Mouse (Mus musculus) intestine, postnatal 0 days (tissue): Measurements from ENCODE around the gene Erg28. TPM values are rescaled to one million over a fixed set of nuclear protein-coding genes. Genes with fewer than 3 reads are reported as not detected.

Experiments
- ATAC-seq: fragments of 200-750 bp; cut with Nextera tagmentation; 2 replicates; pipeline ENCODE4 v1.8.0; 2017; ENCODE audit warnings: mild to moderate bottlenecking, moderate TSS enrichment, moderate library complexity
- H3K27ac ChIP-seq: fragments of 300-500 bp; sonication (generic); 2 replicates; pipeline ENCODE4 v1.5.1; 2014; ENCODE audit warnings: mild to moderate bottlenecking, low read depth, low read length, moderate library complexity
- H3K27me3 ChIP-seq: fragments of 300-500 bp; sonication (generic); replicated peaks from 2 replicates; pipeline ENCODE4 v1.6.1; 2014; ENCODE audit warnings: low read length, mixed read lengths; ENCODE audit not compliant: control insufficient read depth, insufficient read depth
- H3K36me3 ChIP-seq: fragments of 300-500 bp; sonication (generic); 2 replicates; pipeline ENCODE4 v1.6.1; 2014; ENCODE audit warnings: mild to moderate bottlenecking, moderate library complexity; ENCODE audit not compliant: control insufficient read depth, insufficient read depth
- H3K4me1 ChIP-seq: fragments of 300-500 bp; sonication (generic); replicated peaks from 2 replicates; pipeline ENCODE4 v1.6.1; 2014; ENCODE audit warnings: antibody characterized with exemption, low read length, mixed read lengths; ENCODE audit not compliant: control insufficient read depth, insufficient read depth
- H3K4me2 ChIP-seq: fragments of 300-500 bp; sonication (generic); replicated peaks from 2 replicates; pipeline ENCODE4 v1.6.1; 2014; ENCODE audit warnings: low read depth, mild to moderate bottlenecking, moderate library complexity
- H3K4me3 ChIP-seq: fragments of 300-500 bp; sonication (generic); 2 replicates; pipeline ENCODE4 v1.5.1; 2014; ENCODE audit warnings: low read depth, low read length
- H3K9ac ChIP-seq: fragments of 300-500 bp; sonication (generic); 2 replicates; pipeline ENCODE4 v1.6.1; 2014; ENCODE audit warnings: mild to moderate bottlenecking, low read depth, low read length
- H3K9me3 ChIP-seq: fragments of 300-500 bp; sonication (generic); 2 replicates; pipeline ENCODE4 v1.6.1; 2016; ENCODE audit warnings: mixed run types; ENCODE audit not compliant: control insufficient read depth
- CTCF ChIP-seq: sonication (generic); IDR thresholded peaks from 2 replicates; pipeline ENCODE4 v1.5.1; 2016; ENCODE audit warnings: low read depth, mild to moderate bottlenecking, control low read depth, antibody characterized with exemption, moderate library complexity
- WGBS: fragments of 180-500 bp; shearing (Covaris S2); extraction: QIAGEN DNeasy Blood & Tissue Kit; methylation state at CpG from one replicate; pipeline ENCODE4 v1.1.7; 2014; 5-methylcytosine and 5-hydroxymethylcytosine counted together
- polyA plus RNA-seq: library from polyadenylated mRNA; unstranded; fragments of >200 nt; fragmentation: Nextera tagmentation; extraction: Ambion mirVana; gene quantifications from 2 replicates; pipeline ENCODE4 v1.2.1, GENCODE M21; 2015

Erg28 gene
- polyA plus RNA-seq, result 114 and 116 TPM in 2 replicates

DNA sequence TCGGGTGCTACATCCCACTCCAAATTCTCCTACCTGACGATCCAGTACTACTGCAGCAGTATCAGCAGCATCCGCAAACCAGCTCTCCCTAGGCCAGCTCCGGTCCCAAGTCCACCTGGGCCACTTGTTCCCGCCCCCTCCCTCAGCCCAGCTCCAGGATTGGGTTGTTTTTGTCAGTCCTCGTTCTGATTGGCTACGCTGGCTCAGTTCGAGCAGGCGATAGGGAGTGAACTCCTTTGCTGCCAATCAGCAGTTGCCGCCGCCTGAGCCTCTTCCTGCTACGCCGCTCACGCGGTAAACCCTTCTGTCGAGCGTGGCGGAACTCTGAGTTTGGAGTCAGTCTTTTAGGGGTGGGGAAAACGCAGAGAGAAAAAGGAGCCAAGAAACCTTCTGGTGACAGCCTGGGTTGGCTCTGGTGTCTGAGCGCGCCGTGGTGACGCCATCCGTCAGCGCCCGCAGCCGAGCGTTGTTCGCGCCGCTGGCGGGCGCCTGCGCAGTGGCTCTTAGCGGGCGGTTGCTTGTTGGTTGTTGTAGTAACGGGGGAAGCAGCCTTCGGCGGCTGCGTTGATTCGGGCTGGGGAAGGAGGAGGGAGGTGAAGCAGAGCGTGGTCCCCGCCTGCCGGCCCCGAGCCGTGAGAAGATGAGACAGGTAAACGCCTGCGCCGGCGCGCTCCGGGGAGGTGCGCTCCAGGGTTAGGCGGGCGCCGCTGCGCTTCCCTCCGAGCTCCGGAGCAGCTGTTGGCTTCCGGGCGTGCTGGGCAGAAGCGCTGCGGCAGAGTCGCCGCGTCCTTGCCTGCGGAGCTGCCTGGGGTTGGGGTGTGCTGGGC is at the start of gene Erg28, which contains the start of gene Ttll5:
Erg28 (minus strand) TSS at position 113 of the 827 bp plus-strand sequence.
Ttll5 (plus strand) TSS at position 222 of the 827 bp plus-strand sequence.
- WGBS, result under 1% methylated on average over 64 of the region's 67 CpGs
- peak within 1 kb of the TSS; percentile 54 for H3K9ac ChIP-seq
- H3K36me3 ChIP-seq, result peaks cover 29% of the 10 kb centered on the region
- H3K9me3 ChIP-seq, result no peaks in the 10 kb centered on the region
- TF ChIP-seq CTCF, result no peak
- ATAC-seq, result peak; percentile 98
- H3K4me2 ChIP-seq, result peak within 1 kb of the TSS; percentile 92
- H3K4me1 ChIP-seq, result 0 out of 2 replicates have a peak, but pooled peaks cover 3% of the 10 kb centered on the region
- H3K27me3 ChIP-seq, result no peaks in the 10 kb centered on the region
- H3K27ac ChIP-seq, result peak within 1 kb of the TSS; percentile 93
- peak within 1 kb of the TSS; percentile 64 for H3K4me3 ChIP-seq

DNA sequence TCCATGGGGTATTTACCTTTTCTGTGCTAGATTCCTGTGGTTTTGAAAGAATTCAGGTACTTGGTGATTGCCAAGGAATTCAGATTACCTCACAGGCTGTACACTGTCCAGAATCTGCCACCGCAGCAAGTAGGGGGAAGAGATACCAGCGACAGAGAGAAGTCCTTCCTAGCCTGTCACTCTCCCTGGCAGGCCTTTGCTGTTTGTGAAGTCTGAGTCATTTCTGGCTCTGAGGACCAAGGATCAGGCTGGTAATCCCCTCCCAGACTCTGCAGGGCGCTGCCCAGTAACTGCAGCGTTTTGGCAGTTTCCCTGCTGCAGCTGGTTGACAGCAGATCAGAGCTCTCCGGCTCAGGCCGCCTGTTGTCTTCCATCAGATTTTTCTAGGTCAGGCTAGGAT is 45.1 kb upstream of the Erg28 start:
- Histone ChIP-seq H3K4me1 (no peaks in the 10 kb centered on the region), H3K27ac (no peak overlapping the region)

DNA sequence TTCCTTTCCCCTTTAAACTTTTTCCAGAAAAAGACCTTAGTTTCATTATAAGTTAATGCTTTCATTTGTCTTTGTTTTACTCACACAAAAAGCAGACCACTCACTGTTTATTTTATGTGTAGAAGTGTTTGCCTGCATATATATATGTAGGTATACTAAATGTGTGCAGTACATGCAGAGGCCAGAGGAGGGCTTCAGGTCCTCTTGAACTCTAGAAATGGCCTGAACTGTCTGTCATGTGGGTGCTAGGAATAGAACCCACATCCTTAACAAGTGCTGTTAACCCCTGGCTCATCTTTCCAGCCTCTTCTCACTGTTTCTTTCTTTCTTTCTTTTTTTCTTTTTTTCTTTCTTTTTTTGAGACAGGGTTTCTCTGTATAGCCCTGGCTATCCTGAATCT is 42.8 kb upstream of the Erg28 start:
- H3K9me3 ChIP-seq, result no peaks in the 10 kb centered on the region
- H3K27me3 ChIP-seq, result no peaks in the 10 kb centered on the region
- 0 out of 2 replicates have a peak, but pooled peaks cover 8% of the 10 kb centered on the region for H3K36me3 ChIP-seq
- peak; percentile 42 for TF ChIP-seq CTCF
- no peak for ATAC-seq
- no peak overlapping the region for H3K4me3 ChIP-seq
- no peak overlapping the region for H3K9ac ChIP-seq
- no peak overlapping the region for H3K4me2 ChIP-seq
- H3K4me1 ChIP-seq, result no peaks in the 10 kb centered on the region
- H3K27ac ChIP-seq, result no peak overlapping the region

More for the DNA sequence above, 45.1 kb upstream of the Erg28 start:
- 55% methylated on average over 6 of the region's 6 CpGs for WGBS
- TF ChIP-seq CTCF, result no peak
- Histone ChIP-seq H3K9me3 (no peaks in the 10 kb centered on the region), H3K27me3 (no peaks in the 10 kb centered on the region), H3K4me3 (no peak overlapping the region), H3K36me3 (peaks cover 11% of the 10 kb centered on the region; the same call in 1 of the 2 replicates), H3K9ac (no peak overlapping the region), H3K4me2 (no peak overlapping the region)
- ATAC-seq, result no peak

GRCm38 (mm10) chr12:85866624-85867023 is 42.3 kb upstream of the Erg28 start:
- Histone ChIP-seq H3K4me1 (no peaks in the 10 kb centered on the region), H3K4me3 (no peak overlapping the region), H3K27me3 (no peaks in the 10 kb centered on the region), H3K27ac (no peak overlapping the region), H3K36me3 (0 out of 2 replicates have a peak, but pooled peaks cover 8% of the 10 kb centered on the region), H3K9me3 (no peaks in the 10 kb centered on the region), H3K4me2 (no peak overlapping the region), H3K9ac (no peak overlapping the region)
- ATAC-seq, result peak; percentile 73
- 56% methylated on average over 4 of the region's 4 CpGs for WGBS
- TF ChIP-seq CTCF, result no peak

GRCm38 (mm10) chr12:85865526-85865925 is 41.2 kb upstream of the Erg28 start:
- ATAC-seq, result no peak
- no peak overlapping the region for H3K9ac ChIP-seq
- no peaks in the 10 kb centered on the region for H3K27me3 ChIP-seq
- TF ChIP-seq CTCF, result peak; percentile 70
- 0 out of 2 replicates have a peak, but pooled peaks cover 8% of the 10 kb centered on the region for H3K36me3 ChIP-seq
- no peak overlapping the region for H3K27ac ChIP-seq
- no peak overlapping the region for H3K4me2 ChIP-seq
- H3K4me3 ChIP-seq, result no peak overlapping the region
- 83% methylated on average over 3 of the region's 3 CpGs for WGBS
- no peaks in the 10 kb centered on the region for H3K9me3 ChIP-seq
- no peaks in the 10 kb centered on the region for H3K4me1 ChIP-seq

DNA sequence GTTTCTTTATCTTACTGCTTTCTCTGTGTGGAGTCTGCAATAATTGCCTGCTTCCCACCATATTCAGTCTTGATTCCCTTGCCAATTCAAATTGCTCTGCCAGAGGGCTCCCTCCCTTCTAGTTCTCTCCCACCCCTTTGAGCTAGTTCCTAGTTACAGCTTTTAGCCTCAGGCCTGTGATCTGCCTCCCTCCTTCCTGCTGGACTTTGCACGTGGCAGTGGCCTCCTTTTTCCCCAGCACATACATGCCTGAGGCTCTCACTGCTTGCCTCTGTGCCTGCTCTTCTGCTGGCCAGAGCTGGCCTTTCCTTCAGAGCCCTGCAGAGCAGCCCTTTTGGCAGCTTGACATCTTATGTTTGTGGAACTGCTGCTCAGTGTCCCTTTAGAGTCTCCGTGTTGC is 38.2 kb upstream of the Erg28 start:
- H3K27me3 ChIP-seq, result no peaks in the 10 kb centered on the region
- no peak for TF ChIP-seq CTCF
- no peak overlapping the region for H3K4me3 ChIP-seq
- peaks cover 13% of the 10 kb centered on the region; the same call in 1 of the 2 replicates for H3K36me3 ChIP-seq
- no peaks in the 10 kb centered on the region for H3K9me3 ChIP-seq
- ATAC-seq, result no peak
- no peak overlapping the region for H3K9ac ChIP-seq
- H3K4me2 ChIP-seq, result no peak overlapping the region
- no peaks in the 10 kb centered on the region for H3K4me1 ChIP-seq
- peak overlapping the region; percentile 28; the same call in 1 of the 2 replicates for H3K27ac ChIP-seq
- WGBS, result 41% methylated on average over 2 of the region's 2 CpGs
